Mouse (Mus musculus) heart, adult 11 months (tissue): Measurements from ENCODE around the gene Bmp10.
A peak's percentile ranks its signal among the peaks of the same experiment; 100 is the strongest.
"Not testable (repeated sequence)": the region's sequence is repeated elsewhere in the genome, so short reads cannot be mapped to it uniquely, and the experiment has no call there.

Source experiments
- DNase-seq: peaks from one replicate; pipeline ENCODE4 v3.0.0; 2022

The Bmp10 gene

DNA sequence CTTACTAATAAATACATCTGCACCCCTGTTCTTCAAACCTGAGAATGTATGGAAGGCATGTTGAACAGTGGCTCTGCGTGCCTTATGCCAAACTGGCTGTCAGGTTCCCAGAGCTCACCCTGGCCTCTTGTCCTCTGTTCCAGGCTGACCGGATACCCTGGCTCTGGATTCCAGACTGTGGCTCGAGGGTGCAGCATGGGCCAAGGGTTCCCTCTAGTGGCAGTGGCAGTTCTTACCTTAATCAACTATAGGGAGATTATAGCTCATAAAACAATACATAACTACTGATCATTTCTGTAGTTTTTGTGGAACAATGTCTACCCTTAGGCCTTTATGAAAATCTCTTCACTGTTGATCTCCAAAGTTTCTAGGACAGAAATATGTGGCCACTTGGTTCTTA lies 22.2 kb downstream of the Bmp10 start:
- DNase-seq: peak; percentile 94

- no peak for DNase-seq
These were observed 23.0 kb downstream of the Bmp10 start for GRCm38 (mm10) chr6:87451771-87452170.

GRCm38 (mm10) chr6:87455507-87455906 lies 26.7 kb downstream of the Bmp10 start:
- no peak for DNase-seq

- DNase-seq: peak; percentile 94
These were observed 37.4 kb downstream of the Bmp10 start for GRCm38 (mm10) chr6:87466221-87466620.

DNA sequence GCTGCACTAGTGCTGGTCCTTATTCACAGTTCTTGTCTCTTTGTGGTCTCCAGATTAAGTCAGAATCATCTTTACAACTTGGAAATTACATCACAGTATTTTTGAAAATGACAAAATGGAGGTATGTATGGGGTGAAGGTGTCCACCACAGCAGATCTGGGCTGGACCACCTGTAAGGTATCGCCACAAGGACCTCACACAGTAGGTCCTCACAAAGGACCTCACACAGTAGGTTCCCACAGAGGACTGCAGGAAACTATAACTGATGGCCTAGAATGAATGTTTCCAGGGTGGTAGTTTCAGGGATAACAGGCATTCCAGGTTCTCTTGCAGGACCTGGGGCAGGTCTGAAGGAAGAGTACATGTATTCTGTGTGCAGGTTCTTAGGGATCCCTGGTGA lies 38.6 kb downstream of the Bmp10 start:
- no peak for DNase-seq

- no peak for DNase-seq
These were observed 39.6 kb downstream of the Bmp10 start for GRCm38 (mm10) chr6:87468372-87468771.

GRCm38 (mm10) chr6:87470098-87470497 lies 41.3 kb downstream of the Bmp10 start:
- not testable (repeated sequence) for DNase-seq

GRCm38 (mm10) chr6:87475223-87475622 lies 46.4 kb downstream of the Bmp10 start:
- no peak for DNase-seq

- DNase-seq: no peak
These were observed 50.1 kb downstream of the Bmp10 start for GRCm38 (mm10) chr6:87478847-87479246.

- DNase-seq: no peak
These were observed 50.7 kb downstream of the Bmp10 start for GRCm38 (mm10) chr6:87479291-87479999.

DNA sequence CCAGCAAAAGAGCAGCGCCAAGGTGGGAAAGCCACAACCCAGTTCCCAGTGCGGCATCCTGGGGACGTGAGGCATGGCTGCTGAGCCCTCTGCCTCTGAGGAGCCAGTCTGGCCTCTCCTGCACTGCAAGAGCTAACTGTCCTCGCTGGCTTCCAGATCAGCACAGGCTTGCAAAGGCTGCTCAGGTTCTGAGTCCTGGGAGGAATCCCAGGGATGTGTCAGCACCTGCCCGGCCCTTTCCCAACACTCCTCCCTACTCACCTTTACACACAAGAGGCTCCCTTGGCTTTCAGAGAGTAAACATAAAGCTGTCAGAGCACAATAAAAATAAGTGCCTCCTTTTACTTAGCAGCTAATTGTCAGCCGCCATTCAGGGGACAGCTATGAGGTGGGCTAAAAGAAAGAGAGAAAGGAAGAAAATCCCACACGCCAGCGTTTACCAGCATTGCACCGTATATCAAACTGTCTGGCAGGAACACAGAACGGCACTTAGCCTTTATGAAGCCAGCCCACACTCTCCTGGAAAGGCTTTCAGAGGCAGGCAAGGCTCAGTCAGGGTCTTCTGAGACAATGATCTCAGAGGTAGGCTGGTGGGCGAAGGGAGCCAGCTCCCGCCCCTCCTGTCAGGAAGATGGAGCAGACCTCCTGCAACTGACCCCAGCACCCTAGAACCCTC lies 54.6 kb downstream of the Bmp10 start:
- DNase-seq: no peak

DNA sequence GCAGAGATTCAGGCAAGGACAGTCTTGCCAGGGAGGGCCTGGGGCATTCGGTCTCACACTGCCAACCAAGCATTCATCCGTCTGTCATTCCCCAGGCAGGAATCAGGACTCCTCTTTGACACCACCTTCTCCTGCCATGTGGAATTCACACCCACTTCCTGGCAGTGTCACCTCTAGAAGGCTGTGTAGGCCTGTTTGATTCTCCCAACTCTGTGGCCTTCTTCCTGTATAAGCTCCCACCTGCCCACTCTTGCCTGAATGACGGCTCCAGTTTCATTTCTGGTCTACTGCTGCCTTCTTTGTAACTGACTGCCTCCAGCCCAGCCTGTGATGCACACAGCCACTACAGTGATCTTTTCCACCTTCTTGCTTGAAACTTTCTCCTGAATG lies 55.1 kb downstream of the Bmp10 start:
- no peak for DNase-seq

- DNase-seq: no peak
These were observed 56.0 kb downstream of the Bmp10 start for GRCm38 (mm10) chr6:87484806-87485205.
